Mouse (Mus musculus) right cerebral cortex, postnatal 25 days (tissue): ENCODE measurements around the gene Flt4.

Experiments
- DNase-seq: peaks from one replicate; pipeline ENCODE4 v3.0.0; 2022

The Flt4 gene

GRCm38 (mm10) chr11:49702014-49702413, 93.0 kb downstream of the Flt4 start:
- no peak for DNase-seq
